Mouse (Mus musculus) naive thymus-derived CD4-positive, alpha-beta T cell, adult 5 months (primary cell): ENCODE data around the gene Otud1. TPM values are rescaled to one million over a fixed set of nuclear protein-coding genes. Genes with fewer than 3 reads are reported as not detected.

ENCODE experiments used
- polyA plus RNA-seq: library from polyadenylated mRNA; unstranded; fragments of 100-300 nt; shearing (Covaris generic); gene quantifications from one replicate; pipeline ENCODE4 v1.2.1, GENCODE M21; 2017

Otud1 gene
- 65.6 TPM for polyA plus RNA-seq

DNA sequence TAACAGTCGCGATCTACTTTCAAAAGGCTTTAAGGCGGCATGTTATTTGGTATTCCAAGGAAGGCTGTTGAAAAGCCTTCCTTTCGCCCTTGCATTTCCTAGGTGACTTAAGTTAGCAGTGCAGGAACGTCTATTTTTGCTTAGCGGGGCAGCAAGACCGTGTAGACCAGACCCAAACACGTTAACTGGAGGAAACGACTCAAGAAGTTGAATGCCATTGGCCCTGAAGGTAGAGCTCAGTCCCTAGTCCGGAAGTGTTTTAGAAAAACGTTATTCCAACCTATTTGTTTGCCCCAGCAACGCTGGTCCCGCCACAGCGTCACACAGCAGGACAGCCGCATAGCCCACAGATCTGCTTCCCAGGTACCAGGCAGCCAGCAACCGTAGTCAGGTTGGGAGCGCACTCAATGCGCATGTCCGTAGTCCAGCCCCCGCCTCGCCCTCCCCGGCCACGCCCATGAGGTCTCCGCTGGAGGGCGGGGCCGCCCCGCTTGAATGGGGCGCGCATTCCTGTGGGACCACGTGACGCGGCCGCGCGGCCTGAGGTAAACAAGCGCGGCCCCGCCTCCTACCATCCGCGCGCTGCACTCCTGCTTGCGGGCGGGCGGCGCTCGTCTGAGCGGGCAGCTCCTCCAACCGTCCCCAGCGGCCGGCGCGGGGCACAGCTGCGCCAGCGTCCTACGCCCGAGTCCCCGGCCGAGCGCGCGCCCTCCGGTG is at the start of gene Otud1:
Gene Otud1 (plus strand): TSS at position 595 of the 717 bp plus-strand sequence.

Other genes with a start within 250 kb of the Otud1 start
- not detected for gene Ptf1a, start 212.1 kb upstream of the Otud1 start, polyA plus RNA-seq
- gene 4921504E06Rik, start 103.8 kb upstream of the Otud1 start, polyA plus RNA-seq, result not detected